ENCODE assay signal across 26 mouse cellular contexts in the genomic region with DNA sequence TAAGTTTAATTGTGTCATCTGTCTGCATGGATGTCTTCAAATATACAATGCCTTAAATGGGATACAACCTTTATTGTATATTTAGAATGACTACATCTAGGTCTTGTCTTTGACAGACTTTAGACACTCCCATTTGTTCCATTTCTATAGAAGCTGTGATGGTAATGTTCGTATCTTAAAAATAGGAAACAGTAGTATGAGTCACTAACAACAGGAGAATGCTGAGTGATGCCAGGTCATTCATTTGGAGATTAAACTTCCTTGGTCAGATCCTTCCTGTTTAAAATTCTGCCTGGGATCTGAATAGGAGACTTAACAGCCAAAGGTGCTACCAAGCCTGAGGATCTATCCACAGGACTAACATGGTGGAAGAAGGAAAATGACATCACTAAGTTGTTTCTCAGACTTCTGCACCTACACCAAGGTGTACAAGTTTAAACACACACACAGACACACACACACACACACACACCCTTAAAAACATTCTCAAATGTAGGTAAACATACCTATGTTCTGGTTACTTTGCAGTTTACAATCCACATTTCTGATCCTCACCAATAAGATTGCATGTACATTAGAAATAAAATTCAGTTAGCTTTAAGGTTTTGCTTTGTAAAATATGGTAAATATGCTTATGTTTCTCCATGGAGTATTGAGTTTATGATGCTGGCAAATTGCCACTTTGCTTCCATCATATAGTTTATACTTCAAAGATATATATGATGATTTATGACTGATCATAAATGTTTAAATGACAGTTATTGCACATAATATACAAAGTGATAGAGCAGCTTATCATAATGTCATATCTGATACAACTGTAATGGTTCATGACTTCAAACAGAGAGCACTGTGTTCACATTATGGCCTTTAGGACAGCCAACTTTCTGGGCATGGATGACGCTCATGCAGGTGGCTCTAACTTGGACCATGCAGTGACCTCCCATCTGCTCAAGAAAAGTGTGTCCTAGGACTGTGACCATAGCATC. TPM values are rescaled to one million over a fixed set of nuclear protein-coding genes. Genes with fewer than 3 reads are reported as not detected.
"Had no signal": no experiment of that assay in that cellular context is flagged by ENCODE, and none has a peak within 500 bp of the region (broad histone marks: within the 10 kb centered on the region; RNA-seq: fewer than 3 reads in every experiment).

No protein-coding gene starts in this region.

- DNase-seq: kidney, adult 18-20 months; kidney, adult 9 months; kidney, postnatal 14 days; kidney, postnatal 4 days; left cerebral cortex, postnatal 4 days; lung, adult 2 months; thymus, adult 18-20 months; thymus, postnatal 36 days had no signal

- H3K4me1 ChIP-seq: limb, embryonic 12.5 days; limb, embryonic 15.5 days; liver, embryonic 15.5 days; midbrain, embryonic 12.5 days had no signal

- H3K9ac ChIP-seq: limb, embryonic 12.5 days; limb, embryonic 15.5 days; liver, embryonic 12.5 days; liver, embryonic 15.5 days; midbrain, embryonic 12.5 days had no signal

- H3K9me3 ChIP-seq: limb, embryonic 12.5 days; limb, embryonic 15.5 days; liver, embryonic 12.5 days; liver, embryonic 15.5 days; midbrain, embryonic 12.5 days had no signal

- H3K36me3 ChIP-seq: limb, embryonic 12.5 days; limb, embryonic 15.5 days; liver, embryonic 12.5 days; liver, embryonic 15.5 days; midbrain, embryonic 12.5 days had no signal

- H3K27me3 ChIP-seq: limb, embryonic 12.5 days; limb, embryonic 15.5 days; liver, embryonic 12.5 days; liver, embryonic 15.5 days; midbrain, embryonic 12.5 days had no signal

- H3K27ac ChIP-seq: limb, embryonic 12.5 days; limb, embryonic 15.5 days; liver, embryonic 12.5 days; liver, embryonic 15.5 days; midbrain, embryonic 12.5 days had no signal

- ATAC-seq: liver, embryonic 12.5 days; midbrain, embryonic 16.5 days had no signal

- H3K4me2 ChIP-seq: limb, embryonic 12.5 days; limb, embryonic 15.5 days; liver, embryonic 12.5 days; liver, embryonic 15.5 days; midbrain, embryonic 12.5 days had no signal

- H3K4me3 ChIP-seq: limb, embryonic 12.5 days; limb, embryonic 15.5 days; liver, embryonic 12.5 days; liver, embryonic 15.5 days; midbrain, embryonic 12.5 days had no signal

RNA-seq across cellular contexts. Expression of a gene that starts 15.3 kb away (rescaled TPM):
- total RNA-seq: layer of hippocampus, adult 18-20 months; layer of hippocampus, postnatal 14 days; left cerebral cortex, adult 8-10 months; left cerebral cortex, postnatal 14 days; left cerebral cortex, postnatal 4 days had no signal
- polyA plus RNA-seq: kidney, embryonic 16.5 days; limb, embryonic 12.5 days; limb, embryonic 15.5 days; liver, embryonic 12.5 days; liver, embryonic 15.5 days; lung, adult 2 months; lung, embryonic 16.5 days; midbrain, embryonic 12.5 days; midbrain, embryonic 16.5 days; neural tube, embryonic 11.5 days; neural tube, embryonic 14.5 days; small intestine, adult 2 months; spleen, adult 2 months; stomach, embryonic 14.5 days; urinary bladder, adult 2 months had no signal

RNA-seq across cellular contexts. Expression of a gene that starts 18.5 kb away (rescaled TPM):
- polyA plus RNA-seq: neural tube, embryonic 11.5 days; neural tube, embryonic 14.5 days had no signal
